Mouse (Mus musculus): ENCODE results near the gene Dock9. TPM values are rescaled to one million over a fixed set of nuclear protein-coding genes. Genes with fewer than 3 reads are reported as not detected.

The Dock9 gene
- polyA plus RNA-seq, 1 experiment = 0.04 TPM

DNA sequence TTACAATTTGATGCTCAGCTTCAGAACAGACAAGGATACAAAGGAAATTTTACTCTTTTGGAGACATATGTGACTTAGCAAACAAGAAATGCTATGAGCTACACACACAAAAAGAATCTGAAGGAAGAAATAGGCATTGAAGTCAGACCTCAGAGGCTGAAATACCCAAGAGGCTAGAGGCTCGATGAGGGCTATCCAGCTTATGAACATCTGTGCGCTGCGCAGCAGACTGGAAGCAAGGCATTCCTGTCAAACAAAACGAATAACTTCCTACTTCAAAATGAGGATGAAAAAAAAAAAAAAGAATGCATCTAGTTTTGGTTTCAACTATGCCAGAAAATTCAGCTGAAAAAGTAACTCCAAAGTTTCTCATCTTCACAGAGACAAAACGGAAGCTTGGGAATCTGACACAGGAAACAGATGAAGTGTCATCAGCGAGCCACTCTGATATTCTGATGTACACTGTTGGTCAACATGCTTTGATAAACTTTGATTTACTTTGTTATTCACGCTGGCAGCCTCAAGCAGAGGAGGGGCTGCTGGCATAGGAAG lies 143.1 kb downstream of the Dock9 start:
- Histone ChIP-seq H3K9me3 (ENCODE audit: control insufficient read depth, low read length) (no peaks in the 10 kb centered on the region), H3K4me1 (ENCODE audit: control insufficient read depth) (no peaks in the 10 kb centered on the region), H3K4me3 (replicated peaks) (no peak overlapping the region), H3K36me3 (ENCODE audit: control insufficient read depth) (no peaks in the 10 kb centered on the region), H3K27me3 (ENCODE audit: control insufficient read depth) (no peaks in the 10 kb centered on the region)
- TF ChIP-seq TAL1 (IDR thresholded peaks at IDR 0.05; ENCODE audit: low read length) = no peak
- TF ChIP-seq GATA1 (IDR thresholded peaks at IDR 0.05; ENCODE audit: low read length) = no peak

DNA sequence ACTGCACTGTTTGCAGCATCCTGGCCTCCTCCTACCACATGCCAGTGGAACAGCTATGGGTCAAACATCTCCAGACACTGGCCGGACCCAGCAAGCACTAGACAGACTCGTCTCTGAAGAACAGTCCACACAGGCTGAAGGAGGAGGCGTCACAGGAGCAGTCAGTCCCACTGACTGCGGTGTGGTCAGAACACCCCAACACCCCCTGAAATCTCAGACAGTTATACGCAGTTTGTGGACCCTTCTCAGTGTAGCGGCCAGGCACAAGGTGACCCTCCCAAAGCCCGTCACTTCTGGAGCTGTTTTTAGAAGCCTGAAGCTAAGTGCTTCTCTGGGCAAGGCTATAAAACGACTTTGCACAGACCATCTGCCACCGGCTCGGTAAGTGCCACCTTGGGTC lies 143.9 kb downstream of the Dock9 start:
- no peaks in the 10 kb centered on the region for H3K27me3 ChIP-seq (ENCODE audit: control insufficient read depth)
- TF ChIP-seq GATA1 (IDR thresholded peaks at IDR 0.05; ENCODE audit: low read length) (no peak), TAL1 (IDR thresholded peaks at IDR 0.05; ENCODE audit: low read length) (no peak)

DNA sequence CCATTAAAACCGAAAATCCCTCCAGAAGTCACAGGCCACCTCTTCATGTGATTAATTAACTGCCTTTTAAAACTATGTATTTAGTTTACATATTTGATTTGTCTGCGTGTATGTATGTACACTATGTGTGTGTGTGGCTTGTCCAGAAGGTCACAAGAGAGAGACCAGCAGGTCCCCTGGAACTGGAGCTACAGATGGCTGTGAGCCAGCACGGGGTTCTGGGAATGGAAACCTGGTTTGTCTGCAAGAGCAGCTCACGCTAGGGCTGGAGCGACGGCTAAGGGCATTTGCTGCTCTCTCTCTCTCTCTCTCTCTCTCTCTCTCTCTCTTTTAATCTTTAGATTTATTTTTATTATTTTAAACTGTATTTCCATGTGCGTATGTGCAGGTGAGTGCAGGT lies 144.4 kb downstream of the Dock9 start:
- TF ChIP-seq GATA1 (IDR thresholded peaks at IDR 0.05; ENCODE audit: low read length) (no peak), TAL1 (IDR thresholded peaks at IDR 0.05; ENCODE audit: low read length) (no peak)
- Histone ChIP-seq H3K36me3 (ENCODE audit: control insufficient read depth) (no peaks in the 10 kb centered on the region), H3K4me3 (replicated peaks) (no peak overlapping the region), H3K4me1 (ENCODE audit: control insufficient read depth) (no peaks in the 10 kb centered on the region), H3K27me3 (ENCODE audit: control insufficient read depth) (no peaks in the 10 kb centered on the region), H3K9me3 (ENCODE audit: control insufficient read depth, low read length) (no peaks in the 10 kb centered on the region)

More for the DNA sequence above, 143.9 kb downstream of the Dock9 start:
- Histone ChIP-seq H3K36me3 (ENCODE audit: control insufficient read depth) (no peaks in the 10 kb centered on the region), H3K4me1 (ENCODE audit: control insufficient read depth) (no peaks in the 10 kb centered on the region), H3K9me3 (ENCODE audit: control insufficient read depth, low read length) (no peaks in the 10 kb centered on the region), H3K4me3 (replicated peaks) (no peak overlapping the region)

DNA sequence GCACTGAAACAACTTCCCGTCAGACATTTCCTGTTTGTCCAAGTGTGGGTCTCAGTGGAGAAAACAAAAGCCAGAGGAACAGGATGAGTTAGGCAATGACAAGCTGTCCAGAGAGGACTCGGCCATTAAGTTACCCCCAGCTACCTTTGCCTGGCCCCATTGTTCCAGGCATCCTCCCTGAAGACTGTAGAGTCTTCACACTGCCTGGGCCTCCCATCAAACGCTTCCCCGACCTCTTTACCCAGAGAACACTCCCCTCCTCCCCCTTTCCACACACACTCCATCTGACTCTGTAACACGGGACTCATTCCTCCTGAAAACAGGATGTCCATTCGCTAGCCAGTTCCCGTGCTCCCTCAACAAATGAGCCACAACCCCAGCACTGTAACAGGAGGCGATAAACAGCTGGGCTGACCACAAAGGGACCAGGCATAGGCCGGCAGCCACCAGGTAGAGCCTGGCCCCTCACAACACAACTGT lies 149.0 kb downstream of the Dock9 start:
- TF ChIP-seq GATA1 (IDR thresholded peaks at IDR 0.05; ENCODE audit: low read length) (no peak), TAL1 (IDR thresholded peaks at IDR 0.05; ENCODE audit: low read length) (no peak)
- no peak overlapping the region for H3K4me3 ChIP-seq (replicated peaks)

DNA sequence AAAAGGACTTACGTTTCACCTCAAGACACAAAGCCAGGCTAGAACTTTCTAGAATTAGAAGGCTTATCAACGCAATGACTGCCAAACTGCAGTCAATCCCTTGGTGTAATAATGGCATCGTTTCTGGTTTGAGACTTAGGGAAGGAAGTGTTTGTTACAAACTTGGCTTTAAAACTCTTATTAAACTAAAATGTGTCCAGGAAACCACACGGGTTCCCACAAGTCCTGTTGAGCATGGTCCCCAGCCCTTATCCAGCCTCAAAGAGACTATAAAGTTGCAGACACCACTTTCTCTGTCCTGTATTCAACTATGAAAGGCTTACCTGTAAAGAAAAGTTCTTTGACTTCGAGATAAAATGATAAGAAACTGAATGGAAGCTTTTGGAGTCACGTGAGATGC lies 149.9 kb downstream of the Dock9 start:
- H3K36me3 ChIP-seq (ENCODE audit: control insufficient read depth) = no peaks in the 10 kb centered on the region
- no peaks in the 10 kb centered on the region for H3K27me3 ChIP-seq (ENCODE audit: control insufficient read depth)
- no peaks in the 10 kb centered on the region for H3K9me3 ChIP-seq (ENCODE audit: control insufficient read depth, low read length)
- no peaks in the 10 kb centered on the region for H3K4me1 ChIP-seq (ENCODE audit: control insufficient read depth)
- no peak overlapping the region for H3K4me3 ChIP-seq (replicated peaks)
- TF ChIP-seq TAL1 (IDR thresholded peaks at IDR 0.05; ENCODE audit: low read length) (no peak), GATA1 (IDR thresholded peaks at IDR 0.05; ENCODE audit: low read length) (no peak)

More for the DNA sequence above, 149.0 kb downstream of the Dock9 start:
- H3K27me3 ChIP-seq (ENCODE audit: control insufficient read depth) = no peaks in the 10 kb centered on the region
- H3K9me3 ChIP-seq (ENCODE audit: control insufficient read depth, low read length) = no peaks in the 10 kb centered on the region
- no peaks in the 10 kb centered on the region for H3K4me1 ChIP-seq (ENCODE audit: control insufficient read depth)
- H3K36me3 ChIP-seq (ENCODE audit: control insufficient read depth) = no peaks in the 10 kb centered on the region

DNA sequence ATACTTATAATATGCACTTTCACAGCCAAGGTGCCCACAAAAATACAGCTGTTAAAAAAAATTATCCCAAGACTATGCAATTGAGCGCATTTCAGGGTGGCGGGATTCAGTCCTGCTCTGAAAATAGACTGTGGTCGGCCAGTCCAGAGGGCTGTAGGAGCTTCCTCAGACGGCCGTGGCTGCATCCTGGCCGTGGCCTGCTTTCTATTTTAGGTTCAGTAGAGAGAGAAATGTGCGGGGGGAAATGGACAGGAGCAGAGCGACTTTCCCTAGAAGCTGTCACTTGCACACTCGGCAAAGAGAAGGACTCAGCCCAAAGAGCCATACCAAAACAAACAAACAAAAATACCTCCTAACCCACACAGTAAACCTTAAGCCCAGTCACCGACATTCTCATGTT lies 151.0 kb downstream of the Dock9 start:
- H3K9me3 ChIP-seq (ENCODE audit: control insufficient read depth, low read length) = no peaks in the 10 kb centered on the region
- no peaks in the 10 kb centered on the region for H3K36me3 ChIP-seq (ENCODE audit: control insufficient read depth)
- TF ChIP-seq TAL1 (IDR thresholded peaks at IDR 0.05; ENCODE audit: low read length) = no peak
- H3K27me3 ChIP-seq (ENCODE audit: control insufficient read depth) = no peaks in the 10 kb centered on the region
- no peak overlapping the region for H3K4me3 ChIP-seq (replicated peaks)
- no peaks in the 10 kb centered on the region for H3K4me1 ChIP-seq (ENCODE audit: control insufficient read depth)

DNA sequence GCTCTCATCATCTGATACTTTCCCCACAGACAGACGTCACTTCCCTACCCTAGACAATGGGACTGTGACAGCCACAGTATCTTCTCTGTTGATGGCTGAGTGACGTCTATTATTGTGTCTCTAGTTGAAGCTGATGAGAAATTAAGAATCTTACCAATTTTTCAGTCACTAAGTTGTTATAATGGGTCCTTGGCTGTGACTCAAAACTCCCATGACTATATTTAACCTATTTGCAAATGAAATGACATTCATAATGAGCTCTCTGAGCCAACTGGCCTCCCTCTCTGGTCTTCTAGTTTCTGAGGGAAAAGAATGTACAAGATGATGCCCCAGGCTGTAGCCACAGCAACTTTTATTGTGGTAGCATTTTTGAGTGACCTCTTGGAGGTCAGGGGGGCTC lies 153.3 kb downstream of the Dock9 start:
- no peak for TF ChIP-seq GATA1 (IDR thresholded peaks at IDR 0.05; ENCODE audit: low read length)
- no peak for TF ChIP-seq TAL1 (IDR thresholded peaks at IDR 0.05; ENCODE audit: low read length)
- Histone ChIP-seq H3K9me3 (ENCODE audit: control insufficient read depth, low read length) (no peaks in the 10 kb centered on the region), H3K27me3 (ENCODE audit: control insufficient read depth) (no peaks in the 10 kb centered on the region), H3K4me3 (replicated peaks) (no peak overlapping the region), H3K36me3 (ENCODE audit: control insufficient read depth) (no peaks in the 10 kb centered on the region), H3K4me1 (ENCODE audit: control insufficient read depth) (no peaks in the 10 kb centered on the region)

DNA sequence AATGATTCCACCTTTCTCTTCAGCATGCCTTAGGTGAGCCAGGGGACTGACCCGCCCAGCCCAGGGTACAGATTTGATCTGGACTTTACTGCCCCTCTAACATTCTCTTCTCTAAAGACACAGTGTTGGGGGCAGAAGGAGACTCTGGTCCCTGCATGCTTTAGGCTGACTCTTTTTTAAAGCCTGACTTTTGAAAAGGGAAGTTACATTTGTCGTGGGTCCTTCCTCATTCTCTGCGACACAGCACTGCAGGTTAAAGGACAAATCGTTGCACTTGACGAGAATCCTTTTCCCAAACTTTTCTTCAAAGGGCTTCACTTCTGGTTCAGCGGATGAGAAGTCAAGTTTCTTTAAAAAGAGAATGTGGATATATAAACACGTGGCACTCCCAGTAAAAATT lies 156.4 kb downstream of the Dock9 start:
- H3K4me3 ChIP-seq (replicated peaks) = no peak overlapping the region
- TF ChIP-seq TAL1 (IDR thresholded peaks at IDR 0.05; ENCODE audit: low read length) = no peak
- no peak for TF ChIP-seq GATA1 (IDR thresholded peaks at IDR 0.05; ENCODE audit: low read length)
- H3K36me3 ChIP-seq (ENCODE audit: control insufficient read depth) = no peaks in the 10 kb centered on the region; the same call in 1 of the 2 replicates
- no peaks in the 10 kb centered on the region for H3K27me3 ChIP-seq (ENCODE audit: control insufficient read depth)
- 0 out of 2 replicates have a peak, but pooled peaks cover 2% of the 10 kb centered on the region for H3K9me3 ChIP-seq (ENCODE audit: control insufficient read depth, low read length)
- H3K4me1 ChIP-seq (ENCODE audit: control insufficient read depth) = no peaks in the 10 kb centered on the region

DNA sequence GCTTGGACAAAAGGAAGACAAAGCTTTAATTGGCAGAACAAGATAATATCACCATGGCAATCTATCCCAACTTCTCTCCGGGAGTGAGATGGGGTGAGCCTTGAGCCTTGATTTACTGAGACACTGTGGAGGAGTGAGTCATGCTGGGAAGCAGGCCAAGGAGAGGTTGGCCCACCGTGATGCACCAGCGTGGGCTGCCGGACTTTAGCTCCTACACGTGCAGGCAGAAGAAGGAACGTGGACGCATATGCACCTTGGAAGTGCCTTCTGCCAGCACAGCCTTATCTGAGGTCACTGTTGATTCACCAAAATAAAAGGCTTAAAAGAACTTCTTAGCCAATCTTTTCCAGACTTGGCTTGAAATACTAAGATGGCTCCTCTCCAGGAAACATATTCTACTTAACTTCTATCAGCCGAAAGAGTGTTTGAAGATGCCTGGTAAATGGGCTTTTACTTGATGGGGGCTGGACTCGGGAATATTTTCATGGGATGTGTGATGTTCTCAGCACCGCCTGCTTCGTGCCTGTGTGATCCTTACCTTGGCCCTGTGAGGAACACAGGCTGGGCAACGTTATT lies 160.6 kb downstream of the Dock9 start:
- Histone ChIP-seq H3K4me1 (ENCODE audit: control insufficient read depth) (no peaks in the 10 kb centered on the region), H3K27me3 (ENCODE audit: control insufficient read depth) (no peaks in the 10 kb centered on the region), H3K4me3 (replicated peaks) (no peak overlapping the region), H3K9me3 (ENCODE audit: control insufficient read depth, low read length) (0 out of 2 replicates have a peak, but pooled peaks cover 2% of the 10 kb centered on the region), H3K36me3 (ENCODE audit: control insufficient read depth) (no peaks in the 10 kb centered on the region; the same call in 1 of the 2 replicates)
- TF ChIP-seq TAL1 (IDR thresholded peaks at IDR 0.05; ENCODE audit: low read length) (no peak), GATA1 (IDR thresholded peaks at IDR 0.05; ENCODE audit: low read length) (no peak)

Data from erythroblast, embryonic 14.5 days (primary cell).